Mouse (Mus musculus) heart, postnatal 0 days (tissue): Measurements from ENCODE around the gene Odf3. TPM values are rescaled to one million over a fixed set of nuclear protein-coding genes. Genes with fewer than 3 reads are reported as not detected.

Experiments
- ATAC-seq: fragments of 200-750 bp; cut with Nextera tagmentation; 2 replicates; pipeline ENCODE4 v1.8.0; 2017; ENCODE audit warnings: low read depth, moderate number of reproducible peaks, moderate library complexity; ENCODE audit not compliant: insufficient read depth
- DNase-seq: peaks from one replicate; pipeline ENCODE4 v3.0.0-alpha.2; 2016; ENCODE audit warnings: low spot score
- H3K27ac ChIP-seq: fragments of 300-500 bp; sonication (generic); 2 replicates; pipeline ENCODE4 v1.5.1; 2014; ENCODE audit warnings: low read depth, mild to moderate bottlenecking
- H3K27me3 ChIP-seq: fragments of 300-500 bp; sonication (generic); 2 replicates; pipeline ENCODE4 v1.6.1; 2014; ENCODE audit warnings: low read length, mixed read lengths; ENCODE audit not compliant: control insufficient read depth, insufficient read depth
- H3K36me3 ChIP-seq: fragments of 300-500 bp; sonication (generic); replicated peaks from 2 replicates; pipeline ENCODE4 v1.6.1; 2014; ENCODE audit warnings: low read length, mixed read lengths; ENCODE audit not compliant: control insufficient read depth, insufficient read depth
- H3K4me1 ChIP-seq: fragments of 300-500 bp; sonication (generic); 2 replicates; pipeline ENCODE4 v1.6.1; 2014; ENCODE audit warnings: antibody characterized with exemption; ENCODE audit not compliant: control insufficient read depth, insufficient read depth
- H3K4me2 ChIP-seq: fragments of 300-500 bp; sonication (generic); 2 replicates; pipeline ENCODE4 v1.6.1; 2014; ENCODE audit warnings: low read depth, mild to moderate bottlenecking, low read length, moderate library complexity
- H3K4me3 ChIP-seq: fragments of 300-500 bp; sonication (generic); 2 replicates; pipeline ENCODE4 v1.5.1; 2014; ENCODE audit warnings: low read depth, low read length
- H3K9ac ChIP-seq: fragments of 300-500 bp; sonication (generic); replicated peaks from 2 replicates; pipeline ENCODE4 v1.6.1; 2014; ENCODE audit warnings: low read depth, low read length, mixed read lengths
- H3K9me3 ChIP-seq: fragments of 300-500 bp; sonication (generic); replicated peaks from 2 replicates; pipeline ENCODE4 v1.6.1; 2016; ENCODE audit warnings: low read length; ENCODE audit not compliant: control insufficient read depth
- CTCF ChIP-seq: IDR thresholded peaks from 2 replicates; pipeline ENCODE4 v1.5.1; 2016; ENCODE audit warnings: antibody characterized with exemption, control low read depth, low read depth
- EP300 ChIP-seq: IDR thresholded peaks from 2 replicates; pipeline ENCODE4 v1.6.1; 2016; ENCODE audit warnings: antibody characterized with exemption, low read depth
- WGBS: fragments of 180-500 bp; shearing (Covaris S2); extraction: QIAGEN DNeasy Blood & Tissue Kit; methylation state at CpG from one replicate; pipeline ENCODE4 v1.1.7; 2014; 5-methylcytosine and 5-hydroxymethylcytosine counted together
- polyA plus RNA-seq: library from polyadenylated mRNA; unstranded; fragments of >200 nt; fragmentation: Nextera tagmentation; extraction: Ambion mirVana; gene quantifications from 2 replicates; pipeline ENCODE4 v1.2.1, GENCODE M21; 2015
- total RNA-seq: library from RNA; depleted of rRNA; stranded (reverse); fragments of >200 nt; gene quantifications from 2 replicates; pipeline ENCODE4 v1.2.3, GENCODE M21; 2014; ENCODE audit warnings: low replicate concordance

The Odf3 gene
- total and polyA plus RNA-seq, 2 experiments from 2014 or later: not detected

DNA sequence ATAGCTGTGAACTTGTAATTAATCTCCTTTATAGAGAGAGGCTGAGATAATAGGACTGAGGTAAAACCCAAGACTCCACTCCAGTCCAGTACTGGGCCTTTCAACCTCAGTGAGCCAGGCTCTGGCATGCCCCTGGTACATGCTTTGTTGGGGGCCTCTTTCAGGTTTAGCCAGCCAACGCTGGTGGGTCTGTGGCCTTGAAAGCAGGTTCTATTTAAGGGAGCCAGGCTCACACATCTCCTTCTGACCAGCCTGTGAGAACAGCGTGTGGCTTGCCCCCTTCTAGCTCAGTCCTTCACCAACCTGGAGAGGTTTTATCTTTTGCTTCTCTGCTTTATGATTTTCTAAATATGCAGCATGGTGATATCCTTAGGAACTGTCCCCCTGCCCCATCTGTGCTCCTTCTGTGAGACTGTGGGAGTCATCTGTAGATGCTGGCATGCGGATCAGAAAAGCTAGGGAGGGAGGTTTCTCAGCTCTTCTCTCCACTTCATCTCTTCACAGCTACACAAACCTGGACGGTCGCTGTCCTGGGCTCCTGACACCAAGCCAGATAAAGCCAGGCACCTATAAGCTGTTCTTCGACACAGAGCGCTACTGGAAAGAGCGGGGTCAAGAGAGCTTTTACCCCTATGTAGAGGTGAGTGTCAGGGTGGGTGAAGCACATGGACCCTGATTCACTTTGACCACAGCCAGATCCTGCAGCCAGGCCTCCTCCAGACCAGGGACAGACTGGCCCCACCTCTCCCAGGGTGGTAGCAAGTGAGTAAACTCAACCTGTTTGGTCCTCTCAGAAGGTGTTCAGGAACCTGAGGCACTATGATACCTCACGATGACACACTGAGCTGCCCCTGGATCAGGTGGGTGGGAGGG is 11.1 kb upstream of the Odf3 start:
- H3K27me3 ChIP-seq: peaks cover 22% of the 10 kb centered on the region; the same call in 1 of the 2 replicates
- no peak overlapping the region for H3K9ac ChIP-seq
- no peak overlapping the region for H3K4me3 ChIP-seq
- ATAC-seq (no peak), DNase-seq (no peak)
- no peaks in the 10 kb centered on the region for H3K4me1 ChIP-seq
- H3K36me3 ChIP-seq: no peaks in the 10 kb centered on the region
- WGBS: 68% methylated on average over 9 of the region's 9 CpGs
- H3K27ac ChIP-seq: no peak overlapping the region
- TF ChIP-seq EP300: no peak
- TF ChIP-seq CTCF: no peak
- H3K4me2 ChIP-seq: no peak overlapping the region
- no peaks in the 10 kb centered on the region for H3K9me3 ChIP-seq

DNA sequence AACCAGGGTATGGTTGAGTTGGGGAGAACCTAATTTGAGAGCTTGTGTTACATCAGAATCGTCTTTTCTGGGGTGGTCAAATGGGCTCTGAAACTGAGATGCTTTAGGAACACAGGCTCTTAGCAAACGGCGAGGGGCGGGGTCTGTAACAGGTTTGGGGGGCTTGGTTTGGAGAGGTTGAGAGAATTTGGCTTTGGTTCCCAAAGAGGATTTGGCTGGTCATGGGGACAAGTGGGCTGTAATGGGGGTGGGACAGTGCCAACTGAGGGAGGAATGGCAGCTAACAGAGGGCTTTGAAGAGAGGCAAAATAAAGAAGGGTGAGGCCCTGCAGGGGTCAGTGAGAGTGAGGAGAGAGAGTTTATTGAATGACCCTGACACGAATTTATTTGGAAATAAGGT is 8.0 kb upstream of the Odf3 start:
- Histone ChIP-seq H3K9me3 (no peaks in the 10 kb centered on the region), H3K4me3 (no peak overlapping the region), H3K36me3 (no peaks in the 10 kb centered on the region), H3K9ac (no peak overlapping the region), H3K4me1 (no peaks in the 10 kb centered on the region), H3K27ac (no peak overlapping the region), H3K4me2 (no peak overlapping the region), H3K27me3 (peaks cover 34% of the 10 kb centered on the region; the same call in 1 of the 2 replicates)
- no peak for ATAC-seq
- TF ChIP-seq EP300: no peak
- no peak for TF ChIP-seq CTCF
- no peak for DNase-seq
- 58% methylated on average over 5 of the region's 5 CpGs for WGBS

DNA sequence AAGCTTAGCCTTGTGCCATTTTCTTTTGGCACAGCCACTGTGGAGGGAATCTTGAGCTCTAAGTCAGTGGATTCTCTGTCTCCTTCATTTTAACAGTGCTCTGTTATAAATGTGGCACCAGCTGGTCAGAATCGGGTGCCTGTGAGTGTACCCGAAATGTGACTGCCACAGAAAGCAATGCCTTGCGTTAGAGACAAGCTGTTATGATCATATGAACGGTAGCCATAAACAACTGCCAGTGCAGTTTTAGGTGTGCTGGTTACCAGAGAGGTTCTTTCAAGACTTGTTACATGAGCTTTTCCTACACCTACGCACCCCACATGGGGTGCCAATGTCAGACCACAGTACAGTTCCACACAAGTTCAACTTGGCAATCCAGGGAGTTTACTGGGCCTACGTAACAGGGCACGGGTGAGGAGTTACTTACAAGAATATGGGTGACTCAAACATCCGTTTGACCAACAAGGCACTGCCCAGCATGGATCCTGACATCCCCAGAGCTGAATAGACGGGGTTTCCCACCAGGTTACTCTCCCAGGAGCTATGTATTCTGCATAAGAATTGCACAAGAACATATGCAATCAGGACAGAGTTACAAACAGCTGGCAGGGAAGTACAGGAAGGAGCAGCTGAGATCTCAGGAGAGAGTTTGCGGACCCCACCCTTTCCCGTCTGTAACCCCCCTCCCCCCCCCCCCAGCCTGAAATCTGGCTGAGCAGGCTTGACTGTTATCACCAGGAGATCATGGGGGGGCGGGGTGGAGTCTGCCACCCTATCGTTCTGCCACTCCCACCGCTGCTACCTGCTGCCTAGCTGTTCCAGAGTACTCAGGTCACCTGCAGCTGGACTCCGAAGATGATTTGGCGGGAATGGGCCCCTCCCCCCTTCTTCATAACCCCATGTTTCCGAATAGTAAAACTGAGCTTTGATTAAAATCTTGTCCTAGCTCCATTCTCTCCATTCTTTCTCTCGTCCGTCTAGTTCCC is 6.6 kb upstream of the Odf3 start:
- Histone ChIP-seq H3K4me2 (no peak overlapping the region), H3K9ac (no peak overlapping the region), H3K4me3 (no peak overlapping the region), H3K27ac (no peak overlapping the region), H3K36me3 (no peaks in the 10 kb centered on the region), H3K27me3 (peaks cover 34% of the 10 kb centered on the region; the same call in 1 of the 2 replicates), H3K9me3 (no peaks in the 10 kb centered on the region), H3K4me1 (no peaks in the 10 kb centered on the region)
- DNase-seq (no peak), ATAC-seq (no peak)
- 29% methylated on average over 19 of the region's 19 CpGs for WGBS
- TF ChIP-seq EP300: no peak

DNA sequence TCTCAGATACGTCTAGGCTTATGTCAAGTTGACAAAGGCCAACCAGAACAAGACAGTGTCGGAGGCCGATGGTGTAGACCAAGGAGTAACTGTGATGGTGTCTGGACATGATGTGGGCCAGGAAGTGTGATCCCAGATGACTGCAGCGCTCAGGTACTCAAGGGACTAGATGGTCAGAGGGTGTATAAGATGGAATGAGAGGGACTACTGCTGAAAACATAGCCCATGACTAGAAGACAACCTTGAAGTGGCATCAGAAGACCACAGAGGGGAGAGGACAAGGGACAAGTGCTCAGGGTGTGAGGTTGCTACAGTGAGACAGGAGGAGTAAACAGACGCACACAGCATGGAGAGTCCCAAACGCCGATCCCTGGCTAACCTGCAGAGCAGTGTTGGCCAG is 3.8 kb upstream of the Odf3 start:
- Histone ChIP-seq H3K9me3 (no peaks in the 10 kb centered on the region), H3K9ac (no peak overlapping the region), H3K4me1 (no peaks in the 10 kb centered on the region), H3K27ac (no peak overlapping the region), H3K4me2 (no peak overlapping the region), H3K36me3 (no peaks in the 10 kb centered on the region), H3K4me3 (no peak overlapping the region), H3K27me3 (peaks cover 34% of the 10 kb centered on the region; the same call in 1 of the 2 replicates)
- ATAC-seq (no peak), DNase-seq (no peak)
- no peak for TF ChIP-seq EP300
- TF ChIP-seq CTCF: no peak
- 60% methylated on average over 7 of the region's 7 CpGs for WGBS

DNA sequence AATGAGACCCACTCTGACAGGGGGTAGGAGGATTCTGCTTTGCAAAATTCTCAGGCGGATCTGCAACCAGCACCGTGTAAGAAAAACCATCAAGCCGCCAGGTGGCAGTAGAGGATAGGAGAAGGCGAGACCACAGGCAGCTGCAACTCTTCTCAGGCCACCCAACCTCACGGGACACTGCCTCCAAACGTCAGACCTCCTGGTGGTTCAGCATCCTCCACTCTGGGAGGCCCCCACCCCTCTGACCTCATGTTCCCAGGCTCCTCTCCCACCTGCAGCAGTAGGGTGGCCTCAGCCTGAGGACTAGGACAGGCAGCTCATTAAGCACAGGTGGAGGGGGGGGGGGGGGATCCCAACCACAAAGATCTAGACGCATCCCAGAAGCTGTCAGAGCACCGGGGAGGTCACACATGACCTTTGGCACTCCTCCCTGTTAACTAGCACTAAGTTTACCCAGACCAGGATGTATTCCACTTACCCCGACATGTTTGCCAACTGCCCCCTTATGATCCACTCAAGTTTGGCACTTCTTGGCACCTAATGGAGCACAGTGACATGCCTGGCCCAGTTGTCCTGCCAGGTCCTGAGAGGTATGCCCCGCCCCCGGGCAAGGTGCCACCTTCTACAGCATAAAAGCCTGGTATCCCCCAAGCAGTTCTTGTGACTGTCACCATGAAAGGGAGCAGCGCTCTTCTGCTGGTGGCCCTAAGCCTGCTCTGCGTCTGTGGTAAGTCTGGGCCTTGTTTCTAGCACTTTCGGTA is 2.5 kb upstream of the Odf3 start, which contains the start of gene Scgb1c1:
Gene Scgb1c1 (plus strand): TSS at position 643 of the 761 bp plus-strand sequence.
- Histone ChIP-seq H3K27ac (no peak within 1 kb of the TSS), H3K9me3 (no peaks in the 10 kb centered on the region), H3K4me3 (no peak within 1 kb of the TSS), H3K36me3 (no peaks in the 10 kb centered on the region), H3K27me3 (peaks cover 26% of the 10 kb centered on the region; the same call in 1 of the 2 replicates), H3K4me1 (no peaks in the 10 kb centered on the region), H3K9ac (no peak within 1 kb of the TSS), H3K4me2 (no peak within 1 kb of the TSS)
- TF ChIP-seq CTCF: peak; percentile 87
- no peak; the same call in 1 of the 2 replicates for TF ChIP-seq EP300
- WGBS: 17% methylated on average over 14 of the region's 14 CpGs
- DNase-seq (peak; percentile 81), ATAC-seq (peak; percentile 86)
